Mouse (Mus musculus): ENCODE measurements around the gene Ski.

DNA sequence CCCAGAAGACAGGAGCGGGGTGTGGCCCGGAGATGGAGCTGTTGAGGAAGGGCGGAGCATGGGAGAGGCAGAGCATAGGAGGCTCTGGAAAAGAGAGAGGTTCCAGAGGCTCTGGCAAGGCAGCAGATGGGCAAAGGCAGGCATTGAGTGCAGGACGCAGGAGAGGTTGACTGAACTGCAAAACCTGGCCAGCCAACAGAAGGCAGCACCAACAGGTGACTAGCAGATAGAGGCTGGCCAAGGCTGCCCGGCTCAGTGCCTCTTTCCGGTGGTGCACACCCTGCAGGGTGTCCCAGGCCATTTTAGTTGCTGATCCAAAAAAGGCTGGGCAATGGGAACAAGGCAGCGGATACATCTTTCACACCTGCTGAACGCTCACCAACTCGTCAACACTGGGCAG lies 19.4 kb upstream of the Ski start:
- TF ChIP-seq CTCF (IDR thresholded peaks at IDR 0.05; ENCODE audit: low read depth) (no peak), EP300 (IDR thresholded peaks at IDR 0.05; ENCODE audit: low read depth) (no peak)

Data from liver, embryonic 14.5 days (tissue).